Mouse (Mus musculus): ENCODE results near the gene Spsb3. TPM values are rescaled to one million over a fixed set of nuclear protein-coding genes. Genes with fewer than 3 reads are reported as not detected.

Gene Spsb3
- total and polyA plus RNA-seq, 2 experiments from 2014 or later: 94.9 to 135 TPM

DNA sequence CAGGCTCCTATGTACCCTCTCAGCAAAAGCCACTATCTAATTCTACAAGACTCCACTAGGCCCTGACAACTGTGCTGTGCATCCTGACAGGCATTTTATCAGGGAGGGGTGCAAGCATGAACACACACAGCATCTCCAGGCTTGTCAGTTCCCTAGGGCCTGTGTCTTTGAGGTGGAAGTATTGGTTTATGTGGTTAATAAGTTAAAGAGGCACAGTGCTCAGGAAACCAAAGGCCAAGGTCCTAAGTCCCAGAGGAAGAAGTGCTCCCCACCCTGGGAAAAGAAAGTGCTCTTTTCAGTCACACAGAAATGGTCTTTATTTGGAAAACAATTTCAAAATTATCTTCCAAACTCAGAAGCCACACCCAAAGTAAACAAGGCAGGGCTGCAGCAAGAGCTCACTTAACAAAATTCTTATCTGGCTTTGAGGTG, 37.8 kb upstream of the Spsb3 start:
- Histone ChIP-seq H3K9ac (replicated peaks; ENCODE audit: low read length) (no peak overlapping the region), H3K27me3 (ENCODE audit: insufficient read depth, low read length) (no peaks in the 10 kb centered on the region), H3K4me2 (ENCODE audit: low read depth, low read length) (peak overlapping the region; percentile 82), H3K27ac (no peak overlapping the region), H3K4me1 (ENCODE audit: insufficient read depth, low read length) (peaks cover 14% of the 10 kb centered on the region), H3K36me3 (ENCODE audit: insufficient read depth, low read length) (peaks cover 6% of the 10 kb centered on the region), H3K4me3 (ENCODE audit: low read length) (peak overlapping the region; percentile 85; the same call in 1 of the 2 replicates), H3K9me3 (ENCODE audit: low read length) (no peaks in the 10 kb centered on the region)
- ATAC-seq: no peak
- DNase-seq (ENCODE audit: low spot score): no peak
- TF ChIP-seq CTCF (IDR thresholded peaks at IDR 0.05; ENCODE audit: low read depth): no peak

GRCm38 (mm10) chr17:24849733-24850064, 36.7 kb upstream of the Spsb3 start:
- Histone ChIP-seq H3K9ac (replicated peaks; ENCODE audit: low read length) (peak overlapping the region; percentile 63), H3K4me1 (ENCODE audit: insufficient read depth, low read length) (peaks cover 14% of the 10 kb centered on the region), H3K4me3 (ENCODE audit: low read length) (peak overlapping the region; percentile 85), H3K36me3 (ENCODE audit: insufficient read depth, low read length) (peaks cover 7% of the 10 kb centered on the region), H3K4me2 (ENCODE audit: low read depth, low read length) (peak overlapping the region; percentile 82), H3K27me3 (ENCODE audit: insufficient read depth, low read length) (no peaks in the 10 kb centered on the region), H3K27ac (peak overlapping the region; percentile 90), H3K9me3 (ENCODE audit: low read length) (no peaks in the 10 kb centered on the region)
- TF ChIP-seq CTCF (IDR thresholded peaks at IDR 0.05; ENCODE audit: low read depth): peak; percentile 72
- no peak; the same call in 1 of the 2 replicates for ATAC-seq
- DNase-seq (ENCODE audit: low spot score): no peak
- under 1% methylated on average over 21 of the region's 21 CpGs for whole genome bisulfite sequencing

GRCm38 (mm10) chr17:24850065-24850772, 36.2 kb upstream of the Spsb3 start, which contains the start of gene Fahd1:
Gene Fahd1, minus strand, starts transcription at chr17:24850364.
- H3K4me3 ChIP-seq (ENCODE audit: low read length): peak within 1 kb of the TSS; percentile 85
- H3K4me2 ChIP-seq (ENCODE audit: low read depth, low read length): peak within 1 kb of the TSS; percentile 82
- peak within 1 kb of the TSS; percentile 90 for H3K27ac ChIP-seq
- TF ChIP-seq CTCF (IDR thresholded peaks at IDR 0.05; ENCODE audit: low read depth): no peak
- H3K9ac ChIP-seq (replicated peaks; ENCODE audit: low read length): peak within 1 kb of the TSS; percentile 63
- no peaks in the 10 kb centered on the region for H3K9me3 ChIP-seq (ENCODE audit: low read length)
- H3K36me3 ChIP-seq (ENCODE audit: insufficient read depth, low read length): peaks cover 7% of the 10 kb centered on the region
- ATAC-seq (peak; percentile 99), DNase-seq (ENCODE audit: low spot score) (peak; percentile 98)
- WGBS: under 1% methylated on average over 58 of the region's 58 CpGs
- no peaks in the 10 kb centered on the region for H3K27me3 ChIP-seq (ENCODE audit: insufficient read depth, low read length)
- H3K4me1 ChIP-seq (ENCODE audit: insufficient read depth, low read length): peaks cover 14% of the 10 kb centered on the region

DNA sequence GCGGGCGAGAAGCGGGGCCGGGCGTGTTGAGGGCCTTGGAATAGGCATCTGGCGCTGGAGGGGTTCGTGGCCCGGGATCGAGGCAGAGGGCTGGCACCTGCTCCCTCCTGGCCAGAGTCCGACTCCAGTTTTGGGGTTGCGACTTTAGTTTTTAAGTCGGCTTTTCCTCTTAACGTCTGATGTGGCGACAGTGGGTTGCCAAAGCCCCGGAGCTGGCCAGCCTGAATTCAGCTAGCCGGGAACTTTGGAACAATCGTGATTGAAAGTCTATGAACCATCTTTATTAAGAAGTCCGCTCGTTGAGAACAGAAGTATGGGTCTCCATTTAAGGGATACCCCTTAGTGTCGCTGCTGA, 35.7 kb upstream of the Spsb3 start:
- no peaks in the 10 kb centered on the region for H3K27me3 ChIP-seq (ENCODE audit: insufficient read depth, low read length)
- no peak for ATAC-seq
- peaks cover 14% of the 10 kb centered on the region for H3K4me1 ChIP-seq (ENCODE audit: insufficient read depth, low read length)
- no peak; the same call in 1 of the 2 replicates for TF ChIP-seq CTCF (IDR thresholded peaks at IDR 0.05; ENCODE audit: low read depth)
- peak overlapping the region; percentile 82 for H3K4me2 ChIP-seq (ENCODE audit: low read depth, low read length)
- peak overlapping the region; percentile 63 for H3K9ac ChIP-seq (replicated peaks; ENCODE audit: low read length)
- H3K9me3 ChIP-seq (ENCODE audit: low read length): no peaks in the 10 kb centered on the region
- H3K4me3 ChIP-seq (ENCODE audit: low read length): peak overlapping the region; percentile 85
- H3K36me3 ChIP-seq (ENCODE audit: insufficient read depth, low read length): peaks cover 8% of the 10 kb centered on the region
- WGBS: under 1% methylated on average over 20 of the region's 20 CpGs
- no peak for DNase-seq (ENCODE audit: low spot score)
- peak overlapping the region; percentile 90 for H3K27ac ChIP-seq

- peaks cover 14% of the 10 kb centered on the region for H3K4me1 ChIP-seq (ENCODE audit: insufficient read depth, low read length)
- no peaks in the 10 kb centered on the region for H3K9me3 ChIP-seq (ENCODE audit: low read length)
- H3K36me3 ChIP-seq (ENCODE audit: insufficient read depth, low read length): peaks cover 11% of the 10 kb centered on the region
- DNase-seq (ENCODE audit: low spot score) (no peak), ATAC-seq (no peak)
- H3K4me3 ChIP-seq (ENCODE audit: low read length): peak overlapping the region; percentile 85
- no peaks in the 10 kb centered on the region for H3K27me3 ChIP-seq (ENCODE audit: insufficient read depth, low read length)
- H3K4me2 ChIP-seq (ENCODE audit: low read depth, low read length): peak overlapping the region; percentile 82
- TF ChIP-seq CTCF (IDR thresholded peaks at IDR 0.05; ENCODE audit: low read depth): no peak
- WGBS: 83% methylated on average over 10 of the region's 10 CpGs
- H3K27ac ChIP-seq: no peak overlapping the region
- H3K9ac ChIP-seq (replicated peaks; ENCODE audit: low read length): peak overlapping the region; percentile 63
These were observed 34.9 kb upstream of the Spsb3 start for GRCm38 (mm10) chr17:24851381-24852125.

DNA sequence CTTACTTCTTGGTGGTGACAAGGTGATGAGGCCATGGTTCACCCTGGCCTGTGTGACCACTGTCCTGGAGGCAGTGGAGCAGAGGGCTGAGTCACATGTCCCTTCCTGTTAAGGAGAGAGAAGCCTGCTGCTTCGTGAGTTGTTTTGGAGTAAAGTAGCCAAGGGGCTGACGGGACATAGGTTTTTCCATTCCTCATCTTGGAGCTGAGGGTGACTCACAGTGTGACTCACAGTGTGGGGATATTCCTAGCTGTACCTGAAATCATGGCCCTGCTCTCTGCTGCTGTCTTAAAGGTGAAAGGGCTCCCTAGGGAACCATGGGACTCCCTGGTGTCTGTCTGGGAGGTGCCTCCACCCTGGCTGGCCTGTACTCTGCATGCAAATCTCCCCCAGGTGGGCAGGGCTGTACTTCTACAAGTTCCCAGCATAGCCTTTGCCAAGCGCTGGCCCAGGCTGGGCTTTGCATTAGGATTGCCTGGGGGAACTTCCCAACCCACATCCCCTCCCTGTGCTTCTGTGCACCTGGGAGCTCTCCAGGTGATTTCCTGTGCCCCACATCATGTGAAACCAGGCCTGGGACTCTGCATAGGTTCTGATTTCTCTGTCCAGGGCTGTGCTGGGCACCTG, 30.5 kb upstream of the Spsb3 start:
- Histone ChIP-seq H3K9me3 (ENCODE audit: low read length) (no peaks in the 10 kb centered on the region), H3K4me3 (ENCODE audit: low read length) (no peak overlapping the region), H3K27me3 (ENCODE audit: insufficient read depth, low read length) (no peaks in the 10 kb centered on the region), H3K4me2 (ENCODE audit: low read depth, low read length) (no peak overlapping the region), H3K4me1 (ENCODE audit: insufficient read depth, low read length) (peaks cover 3% of the 10 kb centered on the region; the same call in 1 of the 2 replicates), H3K9ac (replicated peaks; ENCODE audit: low read length) (no peak overlapping the region), H3K27ac (no peak overlapping the region), H3K36me3 (ENCODE audit: insufficient read depth, low read length) (peaks cover 20% of the 10 kb centered on the region)
- ATAC-seq (no peak), DNase-seq (ENCODE audit: low spot score) (no peak)
- WGBS: 81% methylated on average over 3 of the region's 3 CpGs
- no peak for TF ChIP-seq CTCF (IDR thresholded peaks at IDR 0.05; ENCODE audit: low read depth)

All from hindbrain, postnatal 0 days (tissue).